Mouse (Mus musculus): ENCODE results near the gene Smarcad1.

DNA sequence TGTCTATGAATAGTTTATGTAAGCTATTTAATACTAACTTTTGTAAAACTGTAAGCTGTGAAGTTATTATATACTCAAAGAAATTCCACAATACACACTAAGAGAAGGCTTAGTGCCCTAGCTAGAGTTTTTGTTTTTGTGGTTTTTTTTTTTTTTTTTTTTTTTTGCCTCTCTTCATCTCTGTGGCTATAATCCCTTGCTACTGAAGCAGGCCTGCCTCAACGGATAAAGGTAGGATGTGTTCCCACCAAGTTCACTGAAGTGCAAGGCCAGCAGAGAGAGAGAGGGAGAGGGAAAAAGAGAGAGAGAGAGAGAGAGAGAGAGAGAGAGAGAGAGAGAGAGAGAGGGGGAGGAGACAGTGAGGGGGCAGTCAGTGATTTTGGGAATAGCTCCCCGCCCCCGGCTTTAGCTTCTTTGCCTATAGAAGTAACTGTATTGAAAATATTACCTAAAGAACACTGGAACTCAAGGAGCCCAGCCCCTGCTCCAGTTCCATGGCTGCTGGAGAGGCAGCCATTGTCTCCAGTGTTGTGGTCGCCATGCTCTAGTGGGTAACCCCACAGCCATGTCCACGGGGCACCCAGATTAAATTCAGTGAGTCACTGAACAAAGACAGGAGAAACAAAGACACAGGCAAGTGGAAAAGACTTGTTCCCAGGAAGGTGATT is 97.8 kb downstream of the Smarcad1 start:
- TF ChIP-seq CTCF (IDR thresholded peaks at IDR 0.05; ENCODE audit: low read depth) (no peak), EP300 (IDR thresholded peaks at IDR 0.05; ENCODE audit: low read depth) (no peak)
